Mouse (Mus musculus) neural tube, embryonic 11.5 days (tissue): ENCODE data around the gene Srebf1. TPM values are rescaled to one million over a fixed set of nuclear protein-coding genes. Genes with fewer than 3 reads are reported as not detected.

Experiments used
- ATAC-seq: fragments of 200-750 bp; cut with Nextera tagmentation; 2 replicates; pipeline ENCODE4 v1.8.0; 2017; ENCODE audit warnings: moderate number of reproducible peaks, mild to moderate bottlenecking, moderate TSS enrichment, moderate library complexity; ENCODE audit not compliant: insufficient read depth, low FRiP score, low TSS enrichment
- DNase-seq: peaks from one replicate; pipeline ENCODE4 v3.0.0-alpha.2; 2015; ENCODE audit warnings: low spot score
- H3K27ac ChIP-seq: fragments of 300-500 bp; sonication (generic); 2 replicates; pipeline ENCODE4 v1.5.1; 2014; ENCODE audit warnings: low read depth, mild to moderate bottlenecking, low read length
- H3K27me3 ChIP-seq: fragments of 300-500 bp; sonication (generic); 2 replicates; pipeline ENCODE4 v1.6.1; 2014; ENCODE audit warnings: mild to moderate bottlenecking, low read length, mixed read lengths; ENCODE audit not compliant: control insufficient read depth, insufficient read depth
- H3K36me3 ChIP-seq: fragments of 300-500 bp; sonication (generic); 2 replicates; pipeline ENCODE4 v1.6.1; 2014; ENCODE audit warnings: mild to moderate bottlenecking, low read length, moderate library complexity, mixed read lengths; ENCODE audit not compliant: control insufficient read depth, insufficient read depth
- H3K4me1 ChIP-seq: fragments of 300-500 bp; sonication (generic); 2 replicates; pipeline ENCODE4 v1.6.1; 2014; ENCODE audit warnings: low read length, mixed read lengths; ENCODE audit not compliant: control insufficient read depth, insufficient read depth
- H3K4me2 ChIP-seq: fragments of 300-500 bp; sonication (generic); 2 replicates; pipeline ENCODE4 v1.6.1; 2014; ENCODE audit warnings: low read depth, mild to moderate bottlenecking, moderate library complexity
- H3K4me3 ChIP-seq: fragments of 300-500 bp; sonication (generic); 2 replicates; pipeline ENCODE4 v1.5.1; 2014; ENCODE audit warnings: low read depth, low read length
- H3K9ac ChIP-seq: fragments of 300-500 bp; sonication (generic); 2 replicates; pipeline ENCODE4 v1.6.1; 2014; ENCODE audit warnings: mild to moderate bottlenecking, low read length
- H3K9me3 ChIP-seq: fragments of 300-500 bp; sonication (generic); 2 replicates; pipeline ENCODE4 v1.6.1; 2016; ENCODE audit warnings: low read length; ENCODE audit not compliant: control insufficient read depth
- WGBS: fragments of 180-500 bp; shearing (Covaris S2); extraction: QIAGEN DNeasy Blood & Tissue Kit; methylation state at CpG from one replicate; pipeline ENCODE4 v1.1.7; 2014; 5-methylcytosine and 5-hydroxymethylcytosine counted together
- polyA plus RNA-seq: library from polyadenylated mRNA; unstranded; fragments of >200 nt; fragmentation: Nextera tagmentation; extraction: Ambion mirVana; gene quantifications from 2 replicates; pipeline ENCODE4 v1.2.1, GENCODE M21; 2014

The Srebf1 gene
- polyA plus RNA-seq, 1 experiment from 2014 or later, result 54.7 TPM

DNA sequence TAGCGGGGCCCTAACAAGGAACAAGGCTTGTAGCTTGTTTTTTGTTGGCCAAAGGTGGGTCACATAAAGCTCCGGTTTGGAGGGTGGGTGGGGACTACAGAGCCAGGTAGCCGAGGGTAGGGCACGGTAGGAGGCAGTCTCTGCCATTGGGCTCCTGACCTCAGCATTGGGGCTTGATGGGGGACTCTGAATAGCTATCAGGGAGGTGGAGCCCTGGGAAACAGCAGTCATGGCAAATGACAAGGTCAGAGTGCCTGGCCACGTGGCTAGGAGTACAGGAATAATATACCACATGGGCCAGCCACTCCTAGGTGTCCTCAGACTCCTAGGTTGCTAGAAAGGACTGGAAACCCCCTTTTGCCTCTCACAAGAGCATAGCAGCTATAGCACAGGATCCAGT lies 26.0 kb downstream of the Srebf1 start:
- Histone ChIP-seq H3K4me2 (no peak overlapping the region), H3K27me3 (no peaks in the 10 kb centered on the region), H3K4me3 (no peak overlapping the region), H3K36me3 (peaks cover 29% of the 10 kb centered on the region), H3K4me1 (peaks cover 4% of the 10 kb centered on the region; the same call in 1 of the 2 replicates), H3K27ac (no peak overlapping the region), H3K9me3 (no peaks in the 10 kb centered on the region; the same call in 1 of the 2 replicates), H3K9ac (no peak overlapping the region; the same call in 1 of the 2 replicates)
- ATAC-seq, result no peak
- WGBS, result 87% methylated on average over 5 of the region's 5 CpGs
- DNase-seq, result no peak

DNA sequence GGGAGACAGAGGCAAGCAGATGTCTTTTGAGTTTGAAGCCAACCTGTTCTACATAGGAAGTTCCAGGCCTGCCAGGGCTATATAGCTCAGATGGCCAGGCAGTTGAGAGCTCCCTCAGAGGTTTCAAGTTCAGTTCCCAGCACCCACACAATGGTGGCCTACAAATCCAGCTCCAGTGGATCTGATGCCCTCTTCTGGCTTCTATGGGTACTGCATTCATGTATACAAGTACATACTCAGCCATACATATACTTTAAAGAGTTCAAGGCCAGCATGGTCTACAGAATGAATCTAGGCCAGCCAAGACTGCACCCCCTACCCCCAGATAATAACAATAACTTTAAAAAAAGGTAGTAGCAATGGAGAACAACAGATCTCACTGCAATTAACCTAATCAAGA lies 27.3 kb downstream of the Srebf1 start:
- ATAC-seq (no peak), DNase-seq (no peak)
- peaks cover 3% of the 10 kb centered on the region; the same call in 1 of the 2 replicates for H3K4me1 ChIP-seq
- H3K9me3 ChIP-seq, result no peaks in the 10 kb centered on the region; the same call in 1 of the 2 replicates
- H3K4me3 ChIP-seq, result no peak overlapping the region
- no peaks in the 10 kb centered on the region for H3K27me3 ChIP-seq
- no peak overlapping the region for H3K27ac ChIP-seq
- H3K9ac ChIP-seq, result no peak overlapping the region
- no peak overlapping the region for H3K4me2 ChIP-seq
- peaks cover 21% of the 10 kb centered on the region for H3K36me3 ChIP-seq

DNA sequence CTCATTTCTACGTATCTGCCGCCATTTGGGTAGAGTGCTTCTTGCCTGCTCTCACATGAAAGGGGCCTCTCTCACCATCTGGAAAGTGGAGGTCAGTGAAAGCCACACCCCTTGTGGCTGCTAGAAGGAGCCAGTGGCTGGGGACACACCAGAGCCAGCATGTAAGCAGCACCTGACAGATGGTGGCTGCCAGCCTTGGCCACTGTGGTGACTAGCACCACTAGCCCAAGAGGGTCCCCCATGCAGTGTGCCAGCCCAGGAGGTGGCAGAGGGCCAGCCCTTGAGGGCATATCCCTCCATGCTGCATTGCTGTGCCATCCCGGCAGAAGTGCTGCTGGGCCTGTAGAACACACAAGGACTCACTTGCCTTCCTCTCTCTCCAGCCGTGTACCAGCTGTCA lies 28.8 kb downstream of the Srebf1 start:
- Histone ChIP-seq H3K36me3 (peaks cover 32% of the 10 kb centered on the region), H3K27me3 (no peaks in the 10 kb centered on the region), H3K9me3 (no peaks in the 10 kb centered on the region; the same call in 1 of the 2 replicates), H3K9ac (no peak overlapping the region), H3K4me1 (no peaks in the 10 kb centered on the region), H3K27ac (no peak overlapping the region), H3K4me3 (no peak overlapping the region), H3K4me2 (no peak overlapping the region)
- 78% methylated on average over 4 of the region's 4 CpGs for WGBS
- ATAC-seq, result no peak
- DNase-seq, result no peak

DNA sequence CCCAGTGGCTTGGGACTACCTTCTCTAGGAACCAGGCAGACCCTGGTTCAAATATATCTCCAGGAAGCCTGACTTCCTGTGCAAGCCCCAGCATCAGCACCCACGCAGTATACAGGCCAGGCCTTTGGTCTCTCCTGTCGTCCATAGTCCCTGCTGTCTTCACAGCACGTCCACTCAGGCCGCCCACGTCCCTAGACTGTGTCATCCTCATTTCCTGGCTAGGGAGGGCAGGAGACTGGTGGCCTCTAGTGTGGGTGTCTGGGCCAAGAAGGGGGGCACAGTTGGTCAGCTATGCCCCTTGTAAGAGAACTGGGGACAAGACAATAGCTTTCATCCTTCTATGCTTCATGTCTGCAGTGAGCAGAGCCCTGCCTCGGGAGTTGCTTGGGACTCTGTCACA lies 29.8 kb downstream of the Srebf1 start:
- Histone ChIP-seq H3K4me3 (no peak overlapping the region), H3K36me3 (peaks cover 35% of the 10 kb centered on the region), H3K27ac (0 out of 2 replicates have a peak overlapping the region, but pooled peaks have one; percentile 10), H3K4me2 (no peak overlapping the region), H3K9me3 (no peaks in the 10 kb centered on the region; the same call in 1 of the 2 replicates), H3K4me1 (no peaks in the 10 kb centered on the region), H3K9ac (no peak overlapping the region), H3K27me3 (no peaks in the 10 kb centered on the region)
- ATAC-seq, result no peak
- 71% methylated on average over 6 of the region's 6 CpGs for WGBS
- no peak for DNase-seq

DNA sequence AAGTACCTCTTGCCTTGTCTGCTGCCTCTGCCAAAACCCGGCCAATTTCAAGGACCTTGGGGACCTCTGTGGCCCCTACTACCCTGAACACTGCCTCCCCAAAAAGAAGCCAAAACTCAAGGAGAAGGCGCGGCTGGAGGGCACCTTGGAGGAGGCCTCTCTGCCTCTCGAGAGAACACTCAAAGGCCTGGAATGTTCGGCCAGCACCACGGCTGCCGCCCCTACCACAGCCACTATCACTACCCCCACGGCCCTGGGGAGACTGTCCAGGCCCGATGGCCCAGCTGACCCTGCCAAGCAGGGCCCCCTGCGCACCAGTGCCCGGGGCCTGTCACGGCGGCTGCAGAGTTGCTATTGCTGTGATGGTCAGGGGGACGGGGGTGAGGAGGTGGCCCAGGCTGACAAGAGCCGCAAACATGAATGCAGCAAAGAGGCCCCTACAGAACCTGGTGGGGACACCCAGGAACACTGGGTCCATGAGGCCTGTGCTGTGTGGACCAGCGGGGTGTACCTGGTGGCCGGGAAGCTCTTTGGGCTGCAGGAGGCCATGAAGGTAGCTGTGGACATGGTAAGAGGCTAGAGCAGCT lies 32.2 kb downstream of the Srebf1 start:
- Histone ChIP-seq H3K4me2 (no peak overlapping the region), H3K36me3 (peaks cover 49% of the 10 kb centered on the region), H3K4me3 (no peak overlapping the region), H3K9ac (no peak overlapping the region), H3K9me3 (no peaks in the 10 kb centered on the region; the same call in 1 of the 2 replicates), H3K4me1 (peaks cover 5% of the 10 kb centered on the region), H3K27ac (0 out of 2 replicates have a peak overlapping the region, but pooled peaks have one; percentile 14), H3K27me3 (no peaks in the 10 kb centered on the region)
- no peak for ATAC-seq
- no peak for DNase-seq
- 92% methylated on average over 17 of the region's 17 CpGs for WGBS

DNA sequence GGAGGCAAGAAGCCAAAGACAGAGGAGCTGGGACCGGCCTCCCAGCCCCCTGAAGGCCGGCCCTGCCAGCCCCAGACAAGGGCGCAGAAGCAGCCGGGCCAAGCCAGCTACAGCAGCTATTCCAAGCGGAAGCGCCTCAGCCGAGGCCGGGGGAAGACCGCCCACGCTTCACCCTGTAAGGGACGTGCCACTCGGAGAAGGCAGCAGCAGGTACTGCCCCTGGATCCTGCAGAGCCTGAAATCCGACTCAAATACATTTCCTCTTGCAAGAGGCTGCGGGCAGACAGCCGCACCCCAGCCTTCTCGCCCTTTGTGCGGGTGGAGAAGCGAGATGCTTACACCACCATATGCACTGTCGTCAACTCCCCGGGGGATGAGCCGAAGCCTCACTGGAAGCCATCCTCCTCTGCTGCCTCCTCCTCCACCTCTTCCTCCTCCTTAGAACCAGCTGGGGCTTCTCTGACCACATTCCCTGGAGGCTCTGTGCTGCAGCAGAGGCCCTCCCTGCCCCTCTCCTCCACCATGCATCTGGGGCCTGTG lies 32.8 kb downstream of the Srebf1 start:
- DNase-seq (no peak), ATAC-seq (no peak)
- Histone ChIP-seq H3K27me3 (no peaks in the 10 kb centered on the region), H3K4me3 (no peak overlapping the region), H3K9ac (no peak overlapping the region), H3K4me2 (no peak overlapping the region), H3K4me1 (peaks cover 10% of the 10 kb centered on the region), H3K9me3 (no peaks in the 10 kb centered on the region; the same call in 1 of the 2 replicates), H3K27ac (peak overlapping the region; percentile 5; the same call in 1 of the 2 replicates), H3K36me3 (peaks cover 47% of the 10 kb centered on the region)
- 87% methylated on average over 21 of the region's 21 CpGs for WGBS

DNA sequence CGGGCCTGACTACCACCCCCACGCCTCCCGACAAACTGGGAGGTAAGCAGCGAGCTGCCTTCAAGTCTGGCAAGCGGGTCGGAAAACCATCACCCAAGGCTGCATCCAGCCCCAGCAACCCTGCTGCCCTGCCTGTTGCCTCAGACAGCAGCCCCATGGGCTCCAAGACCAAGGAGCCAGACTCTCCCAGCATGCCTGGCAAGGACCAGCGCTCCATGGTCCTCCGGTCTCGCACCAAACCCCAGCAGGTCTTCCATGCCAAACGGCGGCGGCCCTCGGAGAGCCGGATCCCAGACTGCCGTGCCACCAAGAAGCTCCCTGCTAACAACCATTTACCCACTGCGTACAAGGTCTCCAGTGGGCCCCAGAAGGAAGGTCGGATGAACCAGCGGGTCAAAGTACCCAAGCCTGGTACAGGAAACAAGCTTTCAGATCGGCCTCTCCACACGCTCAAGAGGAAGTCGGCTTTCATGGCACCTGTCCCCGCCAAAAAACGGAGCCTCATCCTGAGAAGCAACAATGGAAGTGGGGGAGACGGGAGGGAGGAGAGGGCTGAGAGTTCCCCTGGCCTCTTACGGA lies 34.0 kb downstream of the Srebf1 start:
- Histone ChIP-seq H3K4me2 (no peak overlapping the region), H3K27me3 (no peaks in the 10 kb centered on the region), H3K4me1 (peaks cover 19% of the 10 kb centered on the region), H3K9ac (no peak overlapping the region), H3K9me3 (no peaks in the 10 kb centered on the region), H3K4me3 (no peak overlapping the region), H3K36me3 (peaks cover 38% of the 10 kb centered on the region), H3K27ac (no peak overlapping the region)
- no peak for ATAC-seq
- DNase-seq, result no peak
- 93% methylated on average over 25 of the region's 25 CpGs for WGBS

DNA sequence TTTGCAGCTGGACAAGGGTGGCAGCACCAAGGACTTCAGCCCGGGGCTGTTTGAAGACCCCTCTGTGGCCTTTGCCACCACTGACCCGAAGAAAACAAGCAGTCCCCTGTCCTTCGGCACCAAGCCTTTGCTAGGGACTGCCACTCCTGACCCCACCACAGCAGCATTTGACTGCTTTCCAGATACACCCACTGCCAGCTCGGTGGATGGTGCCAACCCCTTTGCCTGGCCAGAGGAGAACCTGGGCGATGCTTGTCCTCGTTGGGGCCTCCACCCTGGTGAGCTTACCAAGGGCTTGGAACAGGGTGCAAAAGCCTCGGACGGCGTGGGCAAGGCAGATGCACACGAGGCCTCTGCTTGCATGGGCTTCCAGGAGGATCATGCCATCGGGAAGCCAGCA lies 35.3 kb downstream of the Srebf1 start:
- H3K9ac ChIP-seq, result no peak overlapping the region
- H3K4me1 ChIP-seq, result peaks cover 31% of the 10 kb centered on the region
- H3K36me3 ChIP-seq, result peaks cover 38% of the 10 kb centered on the region
- no peaks in the 10 kb centered on the region for H3K9me3 ChIP-seq
- DNase-seq, result no peak
- no peaks in the 10 kb centered on the region for H3K27me3 ChIP-seq
- H3K4me3 ChIP-seq, result no peak overlapping the region
- 91% methylated on average over 11 of the region's 11 CpGs for whole genome bisulfite sequencing
- no peak overlapping the region for H3K4me2 ChIP-seq
- ATAC-seq, result no peak
- H3K27ac ChIP-seq, result no peak overlapping the region
